Comparison of ENCODE assay signal across 16 mouse cellular contexts in genomic region chr14:33328369-33328768, GRCm38 (mm10).
DNase-seq lines count a peak whose midpoint lies in the region; ATAC-seq and TF ChIP-seq lines count a peak whose summit lies in the region.
"Had no signal": no experiment of that assay in that cellular context is flagged by ENCODE, and none has a peak within 500 bp of the region (broad histone marks: within the 10 kb centered on the region; RNA-seq: fewer than 3 reads in every experiment).

No protein-coding gene starts in this region.

- no peaks in the 10 kb centered on the region for H3K36me3 ChIP-seq in forebrain, embryonic 16.5 days (ENCODE audit: control insufficient read depth, insufficient read depth)
- no peaks in the 10 kb centered on the region for H3K36me3 ChIP-seq in forebrain, embryonic 11.5 days (ENCODE audit: control insufficient read depth, insufficient read depth, low read length)
- H3K36me3 ChIP-seq in hindbrain, postnatal 0 days (ENCODE audit: insufficient read depth, low read length): no peaks in the 10 kb centered on the region
- H3K36me3 ChIP-seq in hindbrain, embryonic 13.5 days: no peaks in the 10 kb centered on the region
- no peaks in the 10 kb centered on the region for H3K36me3 ChIP-seq in neural tube, embryonic 13.5 days
- no peaks in the 10 kb centered on the region for H3K36me3 ChIP-seq in limb, embryonic 12.5 days
- no peaks in the 10 kb centered on the region for H3K36me3 ChIP-seq in intestine, embryonic 15.5 days
- H3K36me3 ChIP-seq: embryonic facial prominence, embryonic 12.5 days; liver, embryonic 15.5 days; midbrain, embryonic 15.5 days had no signal

- WGBS in forebrain, embryonic 16.5 days: 35% methylated on average over 5 of the region's 5 CpGs
- WGBS in forebrain, embryonic 11.5 days: 40% methylated on average over 5 of the region's 5 CpGs
- WGBS in hindbrain, postnatal 0 days: 40% methylated on average over 5 of the region's 5 CpGs
- 40% methylated on average over 5 of the region's 5 CpGs for WGBS in hindbrain, embryonic 13.5 days
- WGBS in neural tube, embryonic 13.5 days: 28% methylated on average over 5 of the region's 5 CpGs
- 41% methylated on average over 5 of the region's 5 CpGs for WGBS in limb, embryonic 12.5 days
- 74% methylated on average over 5 of the region's 5 CpGs for WGBS in intestine, embryonic 15.5 days

- DNase-seq in forebrain, embryonic 11.5 days (ENCODE audit: low spot score): no peak
- no peak for DNase-seq in hindbrain, postnatal 0 days (ENCODE audit: low spot score)
- no peak for DNase-seq in neural tube, embryonic 10.5 days (ENCODE audit: extremely low spot score, low spot score)
- DNase-seq: adrenal gland, adult 8-10 months; cerebellum, postnatal 25 days; kidney, adult 18-20 months; lung, postnatal 4 days; thymus, postnatal 4 days had no signal

- no peak overlapping the region for H3K27ac ChIP-seq in forebrain, embryonic 16.5 days (ENCODE audit: low read length)
- H3K27ac ChIP-seq in forebrain, embryonic 11.5 days (ENCODE audit: low read depth, low read length): no peak overlapping the region
- no peak overlapping the region for H3K27ac ChIP-seq in hindbrain, postnatal 0 days
- H3K27ac ChIP-seq in hindbrain, embryonic 13.5 days: no peak overlapping the region
- H3K27ac ChIP-seq in neural tube, embryonic 13.5 days (replicated peaks): no peak overlapping the region
- H3K27ac ChIP-seq in limb, embryonic 12.5 days: peak overlapping the region; percentile 35
- no peak overlapping the region for H3K27ac ChIP-seq in intestine, embryonic 15.5 days
- H3K27ac ChIP-seq: embryonic facial prominence, embryonic 12.5 days; liver, embryonic 15.5 days; midbrain, embryonic 15.5 days had no signal

- H3K9me3 ChIP-seq in forebrain, embryonic 16.5 days (ENCODE audit: control insufficient read depth, low read length): no peaks in the 10 kb centered on the region
- H3K9me3 ChIP-seq in forebrain, embryonic 11.5 days (ENCODE audit: control insufficient read depth, low read length): no peaks in the 10 kb centered on the region
- H3K9me3 ChIP-seq in hindbrain, postnatal 0 days (ENCODE audit: low read length): no peaks in the 10 kb centered on the region
- H3K9me3 ChIP-seq in hindbrain, embryonic 13.5 days: no peaks in the 10 kb centered on the region
- no peaks in the 10 kb centered on the region for H3K9me3 ChIP-seq in neural tube, embryonic 13.5 days
- H3K9me3 ChIP-seq in limb, embryonic 12.5 days: no peaks in the 10 kb centered on the region
- H3K9me3 ChIP-seq in intestine, embryonic 15.5 days: no peaks in the 10 kb centered on the region
- H3K9me3 ChIP-seq: embryonic facial prominence, embryonic 12.5 days; liver, embryonic 15.5 days; midbrain, embryonic 15.5 days had no signal

- peak; percentile 55 for ATAC-seq in forebrain, embryonic 16.5 days
- ATAC-seq in forebrain, embryonic 11.5 days (replicated peaks; ENCODE audit: low FRiP score): no peak
- ATAC-seq in hindbrain, postnatal 0 days: peak; percentile 57
- no peak for ATAC-seq in hindbrain, embryonic 13.5 days (ENCODE audit: low FRiP score)
- peak; percentile 54; the same call in 1 of the 2 replicates for ATAC-seq in neural tube, embryonic 13.5 days (ENCODE audit: low read depth)
- 0 out of 2 replicates have a peak, but pooled peaks have one; percentile 11 for ATAC-seq in limb, embryonic 12.5 days (ENCODE audit: insufficient number of reproducible peaks, insufficient read depth, low FRiP score, low TSS enrichment, low read depth)
- ATAC-seq in intestine, embryonic 15.5 days: no peak
- ATAC-seq: midbrain, embryonic 15.5 days had no signal

- H3K27me3 ChIP-seq in forebrain, embryonic 16.5 days (replicated peaks; ENCODE audit: control insufficient read depth, insufficient read depth, low read length): no peaks in the 10 kb centered on the region
- H3K27me3 ChIP-seq in forebrain, embryonic 11.5 days (ENCODE audit: control insufficient read depth, insufficient read depth, low read length): no peaks in the 10 kb centered on the region
- no peaks in the 10 kb centered on the region; the same call in 1 of the 2 replicates for H3K27me3 ChIP-seq in hindbrain, postnatal 0 days (ENCODE audit: insufficient read depth, low read length)
- peaks cover 4% of the 10 kb centered on the region; the same call in 1 of the 2 replicates for H3K27me3 ChIP-seq in hindbrain, embryonic 13.5 days
- no peaks in the 10 kb centered on the region for H3K27me3 ChIP-seq in neural tube, embryonic 13.5 days
- no peaks in the 10 kb centered on the region for H3K27me3 ChIP-seq in limb, embryonic 12.5 days
- no peaks in the 10 kb centered on the region for H3K27me3 ChIP-seq in intestine, embryonic 15.5 days (replicated peaks)
- H3K27me3 ChIP-seq: liver, embryonic 15.5 days; midbrain, embryonic 15.5 days had no signal

- TF ChIP-seq CTCF in hindbrain, postnatal 0 days (IDR thresholded peaks at IDR 0.05; ENCODE audit: low read depth): no peak

- no peak overlapping the region for H3K4me2 ChIP-seq in forebrain, embryonic 16.5 days (ENCODE audit: low read length)
- H3K4me2 ChIP-seq in forebrain, embryonic 11.5 days (ENCODE audit: low read depth, low read length, severe bottlenecking): no peak overlapping the region
- no peak overlapping the region for H3K4me2 ChIP-seq in hindbrain, postnatal 0 days (ENCODE audit: low read depth, low read length)
- H3K4me2 ChIP-seq in hindbrain, embryonic 13.5 days: no peak overlapping the region
- no peak overlapping the region for H3K4me2 ChIP-seq in neural tube, embryonic 13.5 days
- H3K4me2 ChIP-seq in limb, embryonic 12.5 days: peak overlapping the region; percentile 23; the same call in 1 of the 2 replicates
- no peak overlapping the region for H3K4me2 ChIP-seq in intestine, embryonic 15.5 days (replicated peaks)
- H3K4me2 ChIP-seq: embryonic facial prominence, embryonic 12.5 days; liver, embryonic 15.5 days; midbrain, embryonic 15.5 days had no signal

- H3K9ac ChIP-seq in forebrain, embryonic 16.5 days (replicated peaks; ENCODE audit: low read depth, low read length): no peak overlapping the region
- H3K9ac ChIP-seq in forebrain, embryonic 11.5 days (ENCODE audit: low read length): no peak overlapping the region
- H3K9ac ChIP-seq in hindbrain, postnatal 0 days (replicated peaks; ENCODE audit: low read length): no peak overlapping the region
- H3K9ac ChIP-seq in hindbrain, embryonic 13.5 days: no peak overlapping the region
- H3K9ac ChIP-seq in neural tube, embryonic 13.5 days: no peak overlapping the region
- no peak overlapping the region for H3K9ac ChIP-seq in limb, embryonic 12.5 days (replicated peaks)
- no peak overlapping the region for H3K9ac ChIP-seq in intestine, embryonic 15.5 days
- H3K9ac ChIP-seq: embryonic facial prominence, embryonic 12.5 days; liver, embryonic 15.5 days; midbrain, embryonic 15.5 days had no signal

- H3K4me3 ChIP-seq in forebrain, embryonic 16.5 days (replicated peaks; ENCODE audit: low read length): no peak overlapping the region
- no peak overlapping the region for H3K4me3 ChIP-seq in forebrain, embryonic 11.5 days (ENCODE audit: low read depth, low read length)
- H3K4me3 ChIP-seq in hindbrain, postnatal 0 days (ENCODE audit: low read length): no peak overlapping the region
- H3K4me3 ChIP-seq in hindbrain, embryonic 13.5 days: no peak overlapping the region
- no peak overlapping the region for H3K4me3 ChIP-seq in neural tube, embryonic 13.5 days
- no peak overlapping the region for H3K4me3 ChIP-seq in limb, embryonic 12.5 days (replicated peaks)
- H3K4me3 ChIP-seq in intestine, embryonic 15.5 days (replicated peaks): no peak overlapping the region
- H3K4me3 ChIP-seq: embryonic facial prominence, embryonic 12.5 days; liver, embryonic 15.5 days; midbrain, embryonic 15.5 days had no signal

- H3K4me1 ChIP-seq in forebrain, embryonic 16.5 days (replicated peaks; ENCODE audit: control insufficient read depth, insufficient read depth, low read length): no peaks in the 10 kb centered on the region
- H3K4me1 ChIP-seq in forebrain, embryonic 11.5 days (replicated peaks; ENCODE audit: control insufficient read depth, insufficient read depth, low read length): peaks cover 3% of the 10 kb centered on the region; the same call in 1 of the 2 replicates
- no peaks in the 10 kb centered on the region for H3K4me1 ChIP-seq in hindbrain, postnatal 0 days (ENCODE audit: insufficient read depth, low read length)
- peaks cover 7% of the 10 kb centered on the region; the same call in 1 of the 2 replicates for H3K4me1 ChIP-seq in hindbrain, embryonic 13.5 days (replicated peaks)
- peaks cover 13% of the 10 kb centered on the region for H3K4me1 ChIP-seq in neural tube, embryonic 13.5 days (replicated peaks)
- H3K4me1 ChIP-seq in limb, embryonic 12.5 days (replicated peaks): peaks cover 28% of the 10 kb centered on the region
- H3K4me1 ChIP-seq in intestine, embryonic 15.5 days (replicated peaks): peaks cover 6% of the 10 kb centered on the region
- H3K4me1 ChIP-seq: liver, embryonic 15.5 days; midbrain, embryonic 15.5 days had no signal

Comparison
In these comparisons a context has a peak if more than half of its experiments do, and no peak if none do; other contexts are left out.
1. ATAC-seq: peak in forebrain, embryonic 16.5 days (single experiment), hindbrain, postnatal 0 days (single experiment), neural tube, embryonic 13.5 days (single experiment) and limb, embryonic 12.5 days (single experiment); none in forebrain, embryonic 11.5 days (single experiment), hindbrain, embryonic 13.5 days (single experiment) and intestine, embryonic 15.5 days (single experiment).